ENCODE assay signal across 8 mouse cellular contexts in the genomic region with DNA sequence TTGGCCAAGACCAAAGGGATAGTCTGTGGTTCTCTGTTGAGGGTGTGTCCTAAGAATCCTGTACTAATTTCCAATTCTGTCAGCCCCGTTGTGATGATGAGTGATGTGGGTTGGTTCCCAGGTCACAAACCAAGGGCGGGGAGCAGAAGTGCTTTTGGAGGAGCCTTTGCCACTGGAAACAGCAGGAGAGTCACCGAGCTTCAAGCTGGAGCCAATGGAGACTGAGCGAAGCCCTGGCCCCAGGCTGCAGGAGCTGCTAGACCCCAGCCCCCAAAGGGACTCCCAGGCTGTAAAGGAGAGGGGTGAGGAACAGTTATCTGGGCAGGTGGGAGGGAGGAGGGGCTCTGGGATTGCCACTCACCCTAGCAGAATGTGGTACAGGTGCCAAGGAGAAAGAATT. TPM values are rescaled to one million over a fixed set of nuclear protein-coding genes. Genes with fewer than 3 reads are reported as not detected.
DNase-seq lines count a peak whose midpoint lies in the region; ATAC-seq and TF ChIP-seq lines count a peak whose summit lies in the region.

No protein-coding gene starts in this region.

- no peak for DNase-seq in heart, embryonic 10.5 days (ENCODE audit: low spot score)
- DNase-seq in heart, postnatal 4 days: no peak
- no peak for DNase-seq in G1E (ENCODE audit: low spot score)
- no peak for DNase-seq in forebrain, postnatal 0 days
- DNase-seq in liver, postnatal 0 days: no peak
- no peak for DNase-seq in lung, postnatal 36 days

- no peak for TF ChIP-seq CTCF in G1E (IDR thresholded peaks at IDR 0.05; ENCODE audit: low read depth, low read length)
- TF ChIP-seq CTCF in forebrain, postnatal 0 days (IDR thresholded peaks at IDR 0.05; ENCODE audit: low read depth): no peak
- no peak for TF ChIP-seq CTCF in liver, postnatal 0 days (IDR thresholded peaks at IDR 0.05; ENCODE audit: low read depth)

- no peaks in the 10 kb centered on the region for H3K27me3 ChIP-seq in heart, embryonic 10.5 days (ENCODE audit: insufficient read depth, poor library complexity, severe bottlenecking)
- H3K27me3 ChIP-seq in G1E (ENCODE audit: insufficient read depth, low read length): no peaks in the 10 kb centered on the region
- H3K27me3 ChIP-seq in forebrain, postnatal 0 days (ENCODE audit: insufficient read depth, low read length): no peaks in the 10 kb centered on the region
- no peaks in the 10 kb centered on the region for H3K27me3 ChIP-seq in liver, postnatal 0 days (ENCODE audit: insufficient read depth, low read length)

- no peak overlapping the region for H3K9ac ChIP-seq in forebrain, postnatal 0 days
- H3K9ac ChIP-seq in liver, postnatal 0 days (replicated peaks): peak overlapping the region; percentile 78; the same call in 1 of the 2 replicates

- peaks cover 19% of the 10 kb centered on the region for H3K4me1 ChIP-seq in heart, embryonic 10.5 days
- peaks cover 28% of the 10 kb centered on the region for H3K4me1 ChIP-seq in G1E (ENCODE audit: insufficient read depth, low read depth, low read length)
- peaks cover 7% of the 10 kb centered on the region for H3K4me1 ChIP-seq in forebrain, postnatal 0 days (ENCODE audit: insufficient read depth)
- H3K4me1 ChIP-seq in liver, postnatal 0 days (ENCODE audit: insufficient read depth): peaks cover 20% of the 10 kb centered on the region

- H3K27ac ChIP-seq in heart, embryonic 10.5 days: no peak overlapping the region
- H3K27ac ChIP-seq in forebrain, postnatal 0 days (ENCODE audit: low read depth, low read length): no peak overlapping the region
- no peak overlapping the region for H3K27ac ChIP-seq in liver, postnatal 0 days (ENCODE audit: low read depth)

- H3K36me3 ChIP-seq in heart, embryonic 10.5 days: peaks cover 50% of the 10 kb centered on the region
- H3K36me3 ChIP-seq in G1E (replicated peaks): peaks cover 54% of the 10 kb centered on the region
- H3K36me3 ChIP-seq in forebrain, postnatal 0 days (ENCODE audit: insufficient read depth): peaks cover 35% of the 10 kb centered on the region
- peaks cover 38% of the 10 kb centered on the region for H3K36me3 ChIP-seq in liver, postnatal 0 days (replicated peaks; ENCODE audit: insufficient read depth, low read length)

- peak overlapping the region; percentile 91 for H3K4me3 ChIP-seq in heart, embryonic 10.5 days
- H3K4me3 ChIP-seq in G1E (ENCODE audit: low read depth, low read length): peak overlapping the region; percentile 85
- H3K4me3 ChIP-seq in forebrain, postnatal 0 days (ENCODE audit: low read depth, low read length): 0 out of 2 replicates have a peak overlapping the region, but pooled peaks have one; percentile 70
- H3K4me3 ChIP-seq in liver, postnatal 0 days (ENCODE audit: low read depth, low read length): peak overlapping the region; percentile 73

- no peak for TF ChIP-seq EP300 in liver, postnatal 0 days (IDR thresholded peaks at IDR 0.05; ENCODE audit: low read depth)

- ATAC-seq in G1E (ENCODE audit: extremely low read depth, insufficient number of reproducible peaks, low FRiP score, poor library complexity, severe bottlenecking): no peak
- no peak for ATAC-seq in forebrain, postnatal 0 days
- no peak for ATAC-seq in liver, postnatal 0 days
- no peak for ATAC-seq in megakaryocyte-erythroid progenitor cell, adult 5-6 weeks (replicated peaks; ENCODE audit: low FRiP score, low TSS enrichment, poor library complexity, severe bottlenecking)
- no peak for ATAC-seq in megakaryocyte progenitor cell, adult 5-6 weeks (replicated peaks; ENCODE audit: poor library complexity)

- H3K4me2 ChIP-seq in forebrain, postnatal 0 days (ENCODE audit: low read depth): peak overlapping the region; percentile 92
- H3K4me2 ChIP-seq in liver, postnatal 0 days (ENCODE audit: low read depth, low read length): peak overlapping the region; percentile 86

- 83% methylated on average over 4 of the region's 4 CpGs for WGBS in heart, embryonic 10.5 days
- 90% methylated on average over 4 of the region's 4 CpGs for WGBS in forebrain, postnatal 0 days
- 70% methylated on average over 4 of the region's 4 CpGs for WGBS in liver, postnatal 0 days (ENCODE audit: insufficient replicate concordance)

- H3K9me3 ChIP-seq in heart, embryonic 10.5 days: peaks cover 24% of the 10 kb centered on the region
- H3K9me3 ChIP-seq in G1E (replicated peaks): peaks cover 25% of the 10 kb centered on the region
- H3K9me3 ChIP-seq in forebrain, postnatal 0 days (ENCODE audit: low read length): peaks cover 17% of the 10 kb centered on the region
- peaks cover 19% of the 10 kb centered on the region for H3K9me3 ChIP-seq in liver, postnatal 0 days (ENCODE audit: low read length)

RNA-seq across cellular contexts. Expression of a gene that starts 1.8 kb away (rescaled TPM):
- polyA plus RNA-seq in heart, embryonic 10.5 days (2016; fragmentation: Nextera tagmentation; extraction: Ambion mirVana): 33.9 and 36.3 TPM in 2 replicates
- 10 to 100 TPM; 12.1 to 13.6 TPM for total RNA-seq in heart, postnatal 4 days (2021)
- total RNA-seq in G1E (2014; fragmentation: Nextera tagmentation) (35.8 and 50.7 TPM in 2 replicates), G1E (2017) (36.4 and 43.3 TPM in 2 replicates)
- polyA plus RNA-seq in G1E (2012): 20.7 and 25.3 TPM in 2 replicates
- 36.4 and 37.1 TPM in 2 replicates for total RNA-seq in forebrain, postnatal 0 days (2014; rRNA removed)
- 25.1 and 36.4 TPM in 2 replicates for polyA plus RNA-seq in forebrain, postnatal 0 days (2015; fragmentation: Nextera tagmentation; extraction: Ambion mirVana)
- 9.7 and 10.7 TPM in 2 replicates for polyA plus RNA-seq in liver, postnatal 0 days (2015; fragmentation: Nextera tagmentation; extraction: Ambion mirVana)
- 24.1 and 28.4 TPM in 2 replicates for total RNA-seq in megakaryocyte-erythroid progenitor cell, adult 5-6 weeks (2014; fragmentation: Nextera tagmentation)
- total RNA-seq in megakaryocyte-erythroid progenitor cell, adult 5-6 weeks (2017): 25.6 and 26.6 TPM in 2 replicates
- 27.6 and 31.6 TPM in 2 replicates for total RNA-seq in megakaryocyte progenitor cell, adult 5-6 weeks (2015)
- total RNA-seq in megakaryocyte progenitor cell, adult 5-6 weeks (2017): 38.0 and 45.6 TPM in 2 replicates

RNA-seq across cellular contexts. Expression of a gene that starts 27.8 kb away (rescaled TPM):
- not detected in 2 replicates for polyA plus RNA-seq in heart, embryonic 10.5 days (2016; fragmentation: Nextera tagmentation; extraction: Ambion mirVana)
- not detected for total RNA-seq in heart, postnatal 4 days (2021)
- not detected in 2 replicates for total RNA-seq in G1E (2014; fragmentation: Nextera tagmentation)
- 0.11 and 0.12 TPM in 2 replicates for total RNA-seq in G1E (2017)
- not detected in 2 replicates for polyA plus RNA-seq in G1E (2012)
- not detected in 2 replicates for total RNA-seq in forebrain, postnatal 0 days (2014; rRNA removed)
- polyA plus RNA-seq in forebrain, postnatal 0 days (2015; fragmentation: Nextera tagmentation; extraction: Ambion mirVana): not detected in 2 replicates
- 0.58 and 0.75 TPM in 2 replicates for polyA plus RNA-seq in liver, postnatal 0 days (2015; fragmentation: Nextera tagmentation; extraction: Ambion mirVana)
- total RNA-seq in megakaryocyte-erythroid progenitor cell, adult 5-6 weeks (2014; fragmentation: Nextera tagmentation): 0.59 TPM in 1 of 2 replicates, not detected in the other
- not detected in 2 replicates for total RNA-seq in megakaryocyte-erythroid progenitor cell, adult 5-6 weeks (2017)
- total RNA-seq in megakaryocyte progenitor cell, adult 5-6 weeks (2015): 14.7 and 18.6 TPM in 2 replicates
- 46.7 and 53.5 TPM in 2 replicates for total RNA-seq in megakaryocyte progenitor cell, adult 5-6 weeks (2017)

Comparison
In these comparisons a context has a peak if more than half of its experiments do, and no peak if none do; other contexts are left out.
1. RNA of a gene that starts 27.8 kb away (total RNA-seq): 14.7 to 53.5 TPM in megakaryocyte progenitor cell, adult 5-6 weeks; 0.11 to 0.12 TPM in G1E, not detected in heart, postnatal 4 days, not detected in forebrain, postnatal 0 days and 0.59 TPM in megakaryocyte-erythroid progenitor cell, adult 5-6 weeks; every median in the first group is over 4 times any median in the second.
2. Peak in every context shown above with its lines, with median percentiles within 50 percentile points of each other: H3K4me3 ChIP-seq.